Mouse (Mus musculus) forebrain, embryonic 13.5 days (tissue): ENCODE data around the gene Klhl15. TPM values are rescaled to one million over a fixed set of nuclear protein-coding genes. Genes with fewer than 3 reads are reported as not detected.
A peak's percentile ranks its signal among the peaks of the same experiment; 100 is the strongest.

Experiments used
- ATAC-seq: fragments of 200-750 bp; cut with Nextera tagmentation; 2 replicates; pipeline ENCODE4 v1.8.0; 2017
- H3K27ac ChIP-seq: fragments of 300-500 bp; sonication (generic); 2 replicates; pipeline ENCODE4 v1.5.1; 2015; ENCODE audit warnings: inconsistent platforms, mild to moderate bottlenecking, moderate library complexity
- H3K27me3 ChIP-seq: fragments of 300-500 bp; sonication (generic); 2 replicates; pipeline ENCODE4 v1.6.1; 2015; ENCODE audit warnings: mild to moderate bottlenecking, inconsistent platforms
- H3K36me3 ChIP-seq: fragments of 300-500 bp; sonication (generic); 2 replicates; pipeline ENCODE4 v1.6.1; 2015; ENCODE audit warnings: mild to moderate bottlenecking, inconsistent platforms; ENCODE audit not compliant: poor library complexity, severe bottlenecking
- H3K4me1 ChIP-seq: fragments of 300-500 bp; sonication (generic); 2 replicates; pipeline ENCODE4 v1.6.1; 2015; ENCODE audit warnings: inconsistent platforms
- H3K4me2 ChIP-seq: fragments of 300-500 bp; sonication (generic); 2 replicates; pipeline ENCODE4 v1.6.1; 2015; ENCODE audit warnings: inconsistent platforms, mild to moderate bottlenecking, moderate library complexity
- H3K4me3 ChIP-seq: fragments of 300-500 bp; sonication (generic); 2 replicates; pipeline ENCODE4 v1.5.1; 2015; ENCODE audit warnings: mild to moderate bottlenecking, inconsistent platforms
- H3K9ac ChIP-seq: fragments of 300-500 bp; sonication (generic); 2 replicates; pipeline ENCODE4 v1.6.1; 2015; ENCODE audit warnings: mild to moderate bottlenecking, inconsistent platforms
- H3K9me3 ChIP-seq: fragments of 300-500 bp; sonication (generic); replicated peaks from 2 replicates; pipeline ENCODE4 v1.6.1; 2016; ENCODE audit warnings: inconsistent platforms
- WGBS: fragments of 180-500 bp; shearing (Covaris S2); methylation state at CpG from one replicate; pipeline ENCODE4 v1.1.7; 2015; 5-methylcytosine and 5-hydroxymethylcytosine counted together
- microRNA-seq: library from miRNA; unstranded; fragments of <30 nt; microRNA quantifications from one replicate; pipeline ENCODE4, GENCODE M21; 2016
- polyA plus RNA-seq: library from polyadenylated mRNA; unstranded; fragments of >200 nt; fragmentation: Nextera tagmentation; extraction: Ambion mirVana; gene quantifications from 2 replicates; pipeline ENCODE4 v1.2.1, GENCODE M21; 2015

The Klhl15 gene
- polyA plus RNA-seq, 1 experiment from 2014 or later = 9.3 TPM

GRCm38 (mm10) chrX:94302928-94303327 lies 68.5 kb downstream of the Klhl15 start:
- Histone ChIP-seq H3K9me3 (no peaks in the 10 kb centered on the region), H3K36me3 (no peaks in the 10 kb centered on the region), H3K27ac (no peak overlapping the region), H3K9ac (no peak overlapping the region), H3K4me3 (no peak overlapping the region), H3K4me2 (no peak overlapping the region), H3K4me1 (no peaks in the 10 kb centered on the region), H3K27me3 (peaks cover 41% of the 10 kb centered on the region; the same call in 1 of the 2 replicates)
- no peak for ATAC-seq
- 64% methylated on average over 2 of the region's 2 CpGs for WGBS

GRCm38 (mm10) chrX:94321036-94321902 lies 86.9 kb downstream of the Klhl15 start:
- Histone ChIP-seq H3K27me3 (peaks cover 31% of the 10 kb centered on the region), H3K27ac (no peak overlapping the region), H3K9ac (no peak overlapping the region), H3K9me3 (no peaks in the 10 kb centered on the region), H3K36me3 (no peaks in the 10 kb centered on the region), H3K4me1 (no peaks in the 10 kb centered on the region), H3K4me2 (no peak overlapping the region), H3K4me3 (no peak overlapping the region)
- ATAC-seq = peak; percentile 53; the same call in 1 of the 2 replicates
- 61% methylated on average over 11 of the region's 11 CpGs for WGBS

Small RNAs within 50 kb of the gene (microRNA-seq; reads per million reads assigned to microRNA genes)
- gene Mir7673 = not detected

Other genes starting within 250 kb of the Klhl15 start
- gene Zfx, start 110.9 kb upstream of the Klhl15 start, polyA plus RNA-seq = 30.1 and 32.4 TPM in 2 replicates
- gene Eif2s3x, start 21.7 kb upstream of the Klhl15 start, polyA plus RNA-seq = 90.6 and 97.2 TPM in 2 replicates
- 0.09 and 0.12 TPM in 2 replicates for gene Fam90a1b, start 132.2 kb downstream of the Klhl15 start, polyA plus RNA-seq
- 133 and 135 TPM in 2 replicates for gene Apoo, start 132.5 kb downstream of the Klhl15 start, polyA plus RNA-seq